Mouse (Mus musculus) kidney, adult 9 months (tissue): ENCODE measurements around the gene Rnf130.
"Not testable (repeated sequence)": the region's sequence is repeated elsewhere in the genome, so short reads cannot be mapped to it uniquely, and the experiment has no call there.

ENCODE experiments used
- DNase-seq: peaks from one replicate; pipeline ENCODE4 v3.0.0; 2022

The Rnf130 gene

DNA sequence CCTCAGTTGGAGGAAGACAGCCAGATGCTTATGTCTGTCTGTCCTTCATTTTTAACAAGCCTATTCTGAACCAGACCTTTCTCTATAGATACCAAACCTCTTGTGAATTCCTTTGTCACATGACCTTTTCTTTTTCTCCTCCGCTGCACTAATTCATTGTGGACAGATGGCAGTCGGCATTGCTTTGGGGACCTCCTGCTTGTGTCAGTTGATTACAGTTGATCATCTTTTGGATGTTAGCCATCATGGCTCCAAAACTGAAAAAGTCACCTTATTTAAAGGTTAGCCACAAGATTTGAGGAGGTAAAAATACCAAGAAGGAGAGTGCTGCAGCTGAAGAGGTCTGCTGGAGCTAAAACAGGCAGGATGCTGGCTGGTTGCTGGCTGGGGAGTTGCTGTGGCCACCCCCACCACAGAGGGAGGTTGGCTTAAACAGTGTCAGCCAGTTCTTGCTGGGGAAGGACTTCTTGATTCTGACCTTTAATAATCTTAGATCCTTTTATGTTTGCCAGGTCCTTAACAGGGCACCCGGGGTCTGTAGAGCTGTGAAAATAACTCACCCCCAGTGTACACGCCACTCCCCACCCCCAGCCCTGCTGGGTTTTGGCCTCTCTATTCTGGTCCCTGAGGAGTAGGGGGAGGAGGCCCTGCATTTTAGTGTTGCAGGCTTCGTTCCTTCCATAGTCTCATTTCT is 66.0 kb downstream of the Rnf130 start:
- DNase-seq, result no peak

DNA sequence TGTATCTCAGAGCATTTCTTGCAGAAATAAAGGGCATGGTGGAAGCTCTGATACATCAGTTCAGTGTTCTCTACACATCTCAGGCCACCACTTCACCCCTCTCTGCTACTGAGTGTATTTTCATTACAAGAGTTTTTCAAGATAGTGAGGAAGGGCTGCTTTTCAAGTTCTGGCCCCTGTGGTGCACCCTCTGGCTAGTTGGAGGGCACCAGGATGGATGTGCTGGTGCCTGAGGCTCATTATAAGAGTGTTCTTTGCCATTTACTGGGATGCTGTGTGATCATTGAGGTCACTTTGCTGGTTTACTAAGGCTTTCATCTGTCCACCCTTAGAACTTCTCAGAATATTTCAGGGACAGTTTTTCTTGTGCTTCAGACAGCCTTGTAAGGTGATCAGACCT is 66.5 kb downstream of the Rnf130 start:
- DNase-seq, result no peak

DNA sequence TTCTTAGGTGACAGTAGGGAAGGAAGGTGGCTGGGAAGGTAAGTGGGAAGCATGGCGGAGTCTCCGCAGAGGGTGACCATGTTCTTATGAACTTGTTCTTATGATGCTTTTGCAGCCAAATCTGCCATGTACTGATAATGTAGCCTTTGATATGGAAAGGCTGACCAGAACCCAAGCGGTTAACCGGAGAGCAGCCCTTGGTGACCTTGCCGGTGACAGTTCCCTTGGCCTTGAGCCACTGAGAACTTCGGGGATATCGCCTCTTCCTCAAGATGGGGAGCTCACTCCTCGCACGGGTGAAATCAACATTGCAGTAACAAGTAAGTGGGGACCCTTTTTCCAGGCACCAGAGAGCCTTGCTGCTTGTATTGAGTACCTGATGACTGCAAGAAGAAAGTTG is 70.5 kb downstream of the Rnf130 start:
- DNase-seq, result no peak

DNA sequence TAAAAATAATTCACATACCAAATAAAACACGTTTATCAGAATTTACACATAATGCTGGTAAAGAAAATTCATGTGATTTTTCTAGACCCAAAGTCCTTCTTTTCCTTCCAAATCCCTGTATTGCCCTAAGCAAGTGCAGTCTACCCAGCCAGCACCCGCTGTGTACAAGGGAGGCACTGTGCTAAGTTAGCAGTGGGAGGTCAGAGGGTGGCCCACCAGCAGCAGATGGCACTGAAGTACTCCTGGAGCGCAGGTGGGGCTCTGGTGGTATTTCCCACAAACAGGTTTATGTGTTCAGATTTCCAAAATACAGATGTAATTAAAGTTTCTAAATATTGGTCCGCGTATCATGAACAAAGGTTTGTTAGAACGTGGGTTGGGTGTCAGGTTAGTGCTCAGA is 71.9 kb downstream of the Rnf130 start:
- no peak for DNase-seq

DNA sequence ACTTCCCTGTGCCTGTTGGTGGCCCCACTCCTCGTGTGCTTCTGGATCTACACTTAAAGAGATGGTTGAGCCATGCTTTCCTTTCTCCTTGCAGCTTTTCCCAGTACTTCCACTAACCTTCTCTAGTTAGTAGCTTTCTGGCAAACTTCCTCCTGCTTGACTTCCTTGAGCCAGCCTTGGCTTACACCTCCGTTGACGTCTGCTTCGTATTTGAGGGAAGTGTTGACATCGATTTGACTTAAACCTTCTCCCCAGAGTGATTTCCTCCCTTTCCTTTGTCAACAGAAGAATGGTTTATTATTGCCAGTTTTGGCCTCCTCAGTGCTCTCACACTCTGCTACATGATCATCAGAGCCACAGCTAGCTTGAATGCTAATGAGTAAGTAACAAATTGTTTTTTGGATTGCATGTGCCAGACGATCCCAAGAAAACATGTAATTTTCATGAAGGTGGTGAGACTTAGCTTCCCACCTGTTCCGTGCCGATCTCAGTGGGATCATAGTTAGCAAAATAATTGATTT is 73.9 kb downstream of the Rnf130 start:
- peak; percentile 16 for DNase-seq

DNA sequence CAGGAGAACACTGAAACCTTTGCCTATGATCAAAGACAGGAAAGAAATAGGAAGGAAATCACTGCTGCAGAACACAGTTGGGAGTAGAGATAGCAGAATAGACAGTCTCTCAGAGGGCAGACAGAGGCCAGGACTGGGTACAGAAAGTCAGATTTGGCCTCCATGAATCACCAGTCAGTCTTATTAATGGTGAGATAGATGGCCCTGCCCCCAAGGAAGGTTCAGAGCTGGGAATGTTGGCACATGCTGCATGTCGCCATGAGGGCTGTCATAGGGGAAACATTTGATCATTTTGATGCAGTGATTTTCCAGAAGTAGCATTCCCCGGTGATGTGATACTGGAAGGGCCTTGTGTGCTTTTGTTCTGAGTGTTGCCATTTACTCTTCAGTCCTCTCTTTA is 74.5 kb downstream of the Rnf130 start:
- DNase-seq, result peak; percentile 36

DNA sequence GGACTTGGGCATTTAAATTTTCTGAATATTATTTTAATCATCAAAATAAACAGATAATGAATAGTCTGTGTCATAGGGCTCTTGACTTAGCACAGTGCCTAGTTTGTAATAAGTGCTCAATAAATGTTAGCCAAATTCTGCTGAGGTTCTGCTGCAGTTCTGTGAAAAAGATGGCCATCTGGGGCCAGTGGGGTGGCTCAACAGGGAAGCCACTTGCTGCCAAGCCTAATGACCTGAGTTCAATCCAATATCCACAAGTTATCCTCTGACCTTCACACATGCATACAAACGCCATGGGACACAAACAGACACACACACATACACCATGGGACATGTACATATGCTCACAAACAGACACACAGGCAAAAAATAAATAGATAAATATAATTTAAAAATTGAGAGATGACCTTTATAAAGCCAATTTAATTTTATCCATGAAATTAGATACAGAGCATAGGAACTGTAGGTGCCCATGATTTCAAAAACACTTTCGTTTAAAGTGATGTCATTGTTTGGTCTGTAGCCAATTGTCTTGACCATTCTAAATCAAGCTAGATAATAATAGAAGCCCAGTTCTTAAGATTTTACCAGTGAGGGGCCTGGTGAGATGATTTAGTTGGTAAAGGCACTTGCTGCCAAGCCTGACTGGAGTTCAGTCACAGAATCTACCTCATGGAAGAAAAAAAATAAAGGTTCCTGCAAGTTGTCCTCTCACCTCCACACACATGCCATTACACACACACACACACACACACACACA is 75.6 kb downstream of the Rnf130 start:
- no peak for DNase-seq

DNA sequence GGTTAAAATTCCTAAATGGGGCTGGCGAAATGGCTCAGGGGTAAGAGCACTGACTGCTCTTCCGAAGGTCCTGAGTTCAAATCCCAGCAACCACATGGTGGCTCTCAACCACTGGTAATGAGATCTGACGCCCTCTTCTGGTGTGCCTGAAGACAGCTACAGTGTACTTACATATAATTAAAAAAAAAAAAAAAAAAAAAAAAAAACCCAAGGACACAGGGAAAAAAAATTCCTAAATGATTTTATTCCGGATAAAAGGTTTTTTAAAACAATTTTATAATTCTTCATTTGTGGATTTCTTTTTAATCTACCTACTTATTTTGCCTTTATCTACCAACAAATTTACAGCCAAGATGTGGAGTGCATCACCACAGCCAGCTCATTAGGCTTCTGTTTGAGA is 76.8 kb downstream of the Rnf130 start:
- not testable (repeated sequence) for DNase-seq

DNA sequence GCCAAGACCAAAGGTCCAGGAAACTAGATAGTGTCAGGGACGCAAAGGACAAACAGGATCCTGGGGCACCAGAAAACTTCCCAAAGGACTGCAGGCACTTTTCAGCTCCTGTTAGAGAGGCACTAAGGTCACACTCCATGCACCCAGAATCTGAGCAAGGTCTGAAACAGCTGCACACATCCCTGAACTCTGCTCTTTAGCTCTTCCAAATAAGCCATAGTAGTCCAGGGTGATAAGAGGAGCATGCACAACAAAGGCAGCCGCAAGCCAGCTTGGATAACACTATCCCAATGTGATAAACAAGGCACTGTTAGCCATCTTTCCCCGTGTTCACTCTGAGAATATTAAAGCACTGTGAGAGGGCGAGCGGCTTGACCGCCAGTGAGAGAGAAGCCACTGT is 78.9 kb downstream of the Rnf130 start:
- no peak for DNase-seq

DNA sequence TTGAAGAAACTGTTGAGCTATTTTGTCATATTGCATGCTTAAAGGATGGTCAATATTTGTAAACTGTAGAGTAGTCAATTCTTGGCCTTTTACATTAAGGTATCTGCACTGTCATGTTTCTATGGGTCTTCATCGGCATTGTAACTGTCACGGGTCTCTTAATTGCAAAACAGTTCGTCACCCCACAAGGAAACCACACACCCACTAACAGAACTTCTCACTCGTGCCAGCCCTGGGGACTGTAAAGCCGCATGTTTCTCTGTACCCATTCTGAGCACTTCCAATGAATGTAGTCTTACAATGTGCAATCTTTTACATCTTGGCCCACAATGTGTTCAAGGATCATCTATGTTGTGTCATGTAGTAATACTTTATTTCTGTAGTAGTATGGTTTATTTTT is 80.1 kb downstream of the Rnf130 start:
- DNase-seq, result no peak

DNA sequence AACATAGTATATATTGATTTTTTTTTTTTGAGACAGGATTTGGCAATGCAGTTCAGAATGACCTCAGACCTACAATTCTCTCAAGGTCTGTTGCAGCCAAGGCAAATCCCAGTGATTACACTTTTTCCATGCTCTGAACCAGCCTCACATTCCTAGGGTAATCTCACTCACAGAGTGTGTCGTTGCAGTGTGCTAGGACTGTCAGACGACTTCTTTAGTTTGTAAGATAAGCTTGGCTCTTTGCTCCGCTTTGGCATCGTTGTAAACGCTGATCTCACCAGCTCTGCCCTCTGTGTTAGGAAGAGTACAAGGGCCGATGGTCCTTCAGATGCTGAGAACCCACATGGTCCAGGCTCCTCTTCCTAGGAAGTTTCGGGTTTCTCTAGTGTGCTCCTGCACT is 80.9 kb downstream of the Rnf130 start:
- DNase-seq, result no peak

DNA sequence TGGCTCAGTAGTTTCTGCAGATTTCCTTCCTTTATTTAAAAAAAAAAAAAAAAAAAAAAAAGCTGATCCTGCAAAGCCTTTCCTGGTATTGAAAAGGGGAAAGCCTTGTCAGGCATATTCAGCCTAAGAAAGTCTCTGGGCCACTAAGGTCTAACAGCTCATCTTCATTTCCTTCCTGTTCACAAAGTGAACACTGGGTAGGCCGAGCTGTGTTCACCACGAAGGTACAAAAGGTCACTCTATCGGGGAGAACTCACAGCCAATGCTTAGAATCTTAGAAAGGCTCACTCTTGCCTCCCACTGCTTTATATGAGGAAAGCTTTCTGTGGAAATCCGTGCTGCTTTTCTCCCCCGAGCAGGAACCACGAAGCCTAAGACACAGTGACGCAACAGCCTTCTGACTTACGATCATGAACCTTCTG is 83.7 kb downstream of the Rnf130 start:
- peak; percentile 58 for DNase-seq

DNA sequence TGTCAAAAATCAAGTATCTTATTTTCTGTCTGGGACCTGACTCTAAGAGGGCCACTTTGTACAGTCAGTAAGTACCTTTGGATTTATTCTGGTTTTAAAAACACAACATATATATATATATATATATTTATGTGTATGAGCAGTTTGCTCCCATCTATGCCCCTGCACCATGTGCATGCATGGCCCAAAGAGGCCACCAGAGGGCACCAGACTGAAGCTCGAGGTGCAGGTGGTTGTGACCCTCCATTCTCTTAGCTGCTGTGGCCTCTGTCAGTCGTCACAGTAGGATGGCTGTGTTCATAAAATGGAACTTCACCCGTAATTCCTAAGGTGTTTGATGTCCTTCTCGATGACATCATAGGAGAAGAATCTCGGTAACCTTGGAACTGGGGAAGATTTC is 89.2 kb downstream of the Rnf130 start:
- peak; percentile 84 for DNase-seq

DNA sequence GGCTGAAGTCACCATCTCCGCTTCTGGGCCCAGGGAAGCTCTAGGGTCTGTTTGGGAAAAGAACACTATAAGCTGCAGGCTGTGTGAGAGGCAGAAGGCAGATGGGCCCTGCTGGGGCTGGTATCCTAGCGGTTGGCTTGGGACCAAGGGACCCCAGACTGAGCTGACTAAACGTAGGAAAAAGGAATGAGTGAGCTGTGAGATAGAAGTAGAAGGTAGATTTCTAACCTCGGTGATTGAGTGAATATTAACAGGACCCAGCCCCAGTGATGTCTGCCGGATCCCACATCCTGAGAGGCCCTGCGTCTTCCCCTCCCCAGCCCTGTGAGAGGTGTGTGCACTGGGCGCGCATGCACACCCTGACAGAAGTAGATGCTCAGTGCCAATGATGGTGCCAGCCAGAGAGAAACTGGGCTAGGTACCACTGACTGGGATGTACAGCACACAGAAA is 97.5 kb downstream of the Rnf130 start:
- DNase-seq, result no peak

DNA sequence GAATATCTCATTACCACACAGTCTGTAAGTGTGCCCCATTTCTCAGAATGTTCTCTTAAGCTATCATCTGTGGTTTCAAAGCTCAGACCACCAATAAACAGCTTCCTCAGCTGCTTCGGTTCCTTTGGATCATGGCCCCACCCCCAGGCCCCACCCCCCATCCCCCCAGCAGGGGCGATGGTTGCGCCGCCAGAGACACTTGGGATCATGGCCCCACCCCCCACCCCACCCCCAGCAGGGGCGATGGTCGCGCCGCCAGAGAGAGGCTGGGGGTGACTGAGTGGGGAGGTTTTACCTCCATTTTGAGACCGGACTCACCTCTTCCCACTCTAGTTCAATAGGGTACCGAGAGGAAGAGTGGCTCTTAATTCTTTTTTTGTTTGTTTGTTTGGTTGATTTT is 102.6 kb downstream of the Rnf130 start:
- no peak for DNase-seq

DNA sequence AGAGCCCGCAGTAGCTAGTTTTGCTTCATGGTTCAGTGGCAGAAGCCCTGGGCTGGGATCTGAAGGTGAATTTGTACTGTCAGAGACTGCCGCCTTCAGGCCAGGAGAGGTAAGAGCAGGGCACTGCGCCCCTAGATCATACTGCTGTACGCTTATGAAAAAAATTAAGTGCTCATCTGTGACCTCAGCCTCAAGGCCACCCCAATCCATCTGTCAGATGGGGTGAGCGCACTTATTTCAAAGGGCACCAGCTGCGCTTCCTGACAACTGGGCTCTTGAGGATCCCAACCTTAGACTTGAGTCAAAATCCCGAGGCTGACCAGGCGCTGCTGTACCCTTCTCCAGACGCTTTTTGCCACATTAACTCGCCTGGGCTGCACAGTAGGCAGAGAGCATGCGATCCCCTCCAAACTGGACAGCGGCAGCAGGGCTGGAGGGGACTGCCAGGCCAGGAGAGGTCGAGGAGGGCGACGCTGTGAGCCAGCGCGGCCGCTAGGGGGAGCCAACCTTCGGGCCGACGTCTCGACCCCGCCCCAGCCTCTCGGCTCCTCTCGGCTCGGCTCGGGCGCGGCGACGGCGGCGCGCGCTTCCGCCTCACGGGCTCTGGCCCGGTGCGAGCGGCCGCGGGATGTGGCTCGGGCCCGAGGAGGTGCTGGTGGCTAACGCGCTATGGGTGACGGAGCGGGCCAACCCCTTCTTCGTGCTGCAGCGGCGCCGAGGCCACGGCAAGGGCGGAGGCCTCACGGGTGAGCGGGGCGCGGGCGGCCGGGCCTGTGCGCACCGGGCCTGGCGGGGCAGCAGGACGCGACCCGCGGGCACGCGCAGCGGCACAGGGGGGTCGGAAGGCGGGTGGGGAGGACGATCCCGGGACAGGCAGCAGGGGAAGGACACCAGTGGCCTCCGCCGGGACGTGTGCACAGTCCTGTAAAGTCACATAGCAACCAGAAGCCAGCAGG is 105.9 kb downstream of the Rnf130 start, which contains the start of gene Tbc1d9b:
Tbc1d9b (plus strand) TSS at position 586 of the 956 bp plus-strand sequence.
- DNase-seq, result peak; percentile 93

DNA sequence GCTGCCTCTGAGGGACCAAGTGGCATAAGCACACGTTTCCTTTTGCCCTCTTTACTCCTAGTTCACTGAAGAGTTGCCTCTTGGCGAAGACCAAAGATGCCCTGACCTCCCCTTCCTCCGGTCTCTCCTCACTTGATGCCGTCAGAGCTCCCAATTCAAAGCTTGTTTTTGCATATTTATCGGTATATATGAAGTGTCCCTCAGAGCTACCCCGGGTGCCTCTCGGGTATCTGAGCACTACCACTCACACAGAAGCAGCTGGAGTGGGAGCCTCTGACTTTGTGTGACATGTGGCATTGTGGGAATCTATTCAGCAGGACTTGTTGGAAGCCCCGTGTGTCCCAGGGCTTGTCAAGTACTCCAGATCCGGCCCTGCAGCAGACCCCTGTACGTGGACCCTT is 106.7 kb downstream of the Rnf130 start:
- DNase-seq, result peak; percentile 26

DNA sequence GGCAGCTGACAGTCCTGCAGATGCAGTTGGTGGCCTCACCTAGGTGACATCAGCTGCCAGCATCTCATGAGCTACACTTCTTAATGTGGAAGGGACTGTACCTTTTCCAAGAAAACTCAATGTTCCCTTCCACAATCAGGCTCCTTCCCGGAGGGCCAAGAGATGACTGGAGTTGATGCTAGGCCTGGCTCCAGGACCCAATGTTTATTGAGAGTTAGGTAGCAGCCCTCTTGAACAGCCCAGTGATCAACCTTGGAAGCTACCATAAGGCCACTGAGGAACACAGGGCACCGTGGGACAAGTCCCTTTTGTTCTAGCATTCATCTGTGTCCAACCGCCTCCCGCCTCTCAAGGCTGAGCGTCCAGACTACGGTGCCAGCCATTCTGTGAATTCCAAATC is 107.1 kb downstream of the Rnf130 start:
- DNase-seq, result no peak

DNA sequence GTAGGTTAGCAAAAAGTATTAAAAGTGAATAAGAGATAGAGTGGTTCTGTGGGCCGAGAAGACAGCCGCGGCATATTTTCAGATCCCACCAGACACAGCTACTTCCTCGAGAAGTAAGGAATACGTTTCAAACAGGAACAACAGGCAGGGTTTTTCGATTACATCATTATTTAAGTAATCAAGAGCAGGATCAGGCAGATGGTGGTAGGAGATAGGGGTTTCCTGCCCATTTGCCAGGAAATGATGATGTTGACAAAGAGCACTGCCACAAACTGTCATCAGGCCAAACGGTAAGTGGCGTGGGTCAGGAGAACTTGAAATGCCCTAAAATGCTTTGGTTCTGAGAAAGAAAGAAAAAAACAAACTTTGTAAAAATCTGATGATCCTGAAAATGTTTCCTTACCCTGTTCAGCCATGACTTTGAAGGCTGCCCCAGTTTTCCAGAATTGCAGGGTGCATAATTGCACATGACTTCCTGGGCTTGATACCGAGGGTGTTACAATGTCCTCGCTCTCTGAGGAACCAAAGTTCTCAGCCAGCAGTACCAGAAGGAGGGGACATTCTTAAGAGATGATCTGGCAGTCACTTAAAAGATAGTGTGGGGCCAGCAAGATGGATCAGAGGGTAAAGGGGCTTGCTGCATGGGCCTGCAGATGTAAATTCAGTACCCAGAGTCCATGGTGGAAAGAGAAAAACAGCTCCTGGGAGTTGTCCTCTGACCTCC is 109.2 kb downstream of the Rnf130 start:
- peak; percentile 23 for DNase-seq

DNA sequence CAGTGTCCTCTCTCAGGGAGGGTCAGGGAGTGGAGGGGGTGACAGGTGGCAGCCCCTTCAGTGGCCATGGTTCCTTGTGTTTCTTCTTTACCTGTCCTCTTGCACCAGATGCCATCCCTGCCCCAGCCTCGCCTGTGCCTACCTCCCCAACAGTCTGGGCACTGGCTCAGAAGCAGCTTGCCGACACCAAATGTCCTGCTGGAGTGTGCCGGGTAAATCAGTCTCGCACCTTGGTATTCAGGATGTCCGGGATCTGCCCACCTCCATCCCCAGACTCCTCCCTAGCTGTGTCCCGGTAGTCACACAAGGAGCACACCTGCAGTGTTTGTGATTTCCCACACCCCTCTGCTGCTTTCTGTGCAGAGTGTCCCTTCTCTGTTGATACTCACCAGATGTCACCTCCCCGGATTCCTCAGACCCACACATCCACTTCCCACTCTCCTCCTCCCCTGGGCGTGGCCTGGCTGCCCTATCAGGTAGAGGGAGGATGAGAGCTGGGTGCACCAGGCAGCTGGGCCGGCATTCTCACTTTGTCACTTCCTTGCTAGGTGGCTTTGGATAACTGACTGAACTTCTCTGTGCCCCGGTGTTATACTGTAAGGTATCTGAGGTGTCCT is 113.2 kb downstream of the Rnf130 start:
- peak; percentile 49 for DNase-seq

DNA sequence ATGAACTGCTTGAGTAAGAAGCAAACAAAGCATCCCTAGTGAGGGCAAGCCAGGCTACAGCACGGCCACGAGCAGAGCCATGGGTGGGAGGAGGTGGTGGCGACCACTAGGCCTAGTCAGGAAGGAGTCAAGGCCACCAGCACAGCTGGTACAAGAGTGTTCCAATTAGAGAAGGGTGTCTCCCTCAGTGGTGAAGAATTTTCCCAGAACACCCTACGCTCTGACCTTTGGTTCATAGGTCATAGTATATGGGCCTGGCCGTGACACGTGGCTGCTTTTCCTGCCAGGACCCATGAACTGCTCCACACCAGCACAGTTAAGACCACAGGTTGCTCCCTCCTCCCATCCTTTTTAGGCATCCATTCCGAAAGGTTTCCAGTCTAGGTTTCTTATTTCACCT is 114.4 kb downstream of the Rnf130 start:
- DNase-seq, result peak; percentile 89

DNA sequence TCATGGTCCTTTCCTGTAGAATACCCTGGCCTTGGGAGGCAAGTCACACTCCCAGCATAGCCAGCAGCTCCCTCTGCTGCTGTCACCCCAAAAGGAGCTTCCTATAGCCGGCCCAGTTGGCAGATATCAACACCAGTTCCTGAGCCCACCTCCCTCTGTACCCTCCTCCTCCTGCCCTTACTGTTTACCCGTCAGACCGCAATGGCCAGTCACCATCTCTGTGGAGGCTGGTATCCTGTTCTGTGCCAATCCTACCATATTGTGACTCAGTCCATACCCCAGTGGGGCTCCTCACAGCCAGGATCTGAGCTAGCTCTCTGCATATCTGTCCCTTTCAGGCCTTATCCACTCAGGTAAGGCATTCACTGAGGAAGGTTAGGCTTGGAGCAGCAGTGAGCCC is 120.4 kb downstream of the Rnf130 start:
- DNase-seq, result no peak
